Mouse (Mus musculus) Patski (cell line): ENCODE measurements at regions not wholly inside any gene's neighbourhood (a gene's known extent, or its start where the extent isn't known, plus 50 kb on each side); places are given as distances from the start of the nearest gene placed in this dataset.
A peak's percentile ranks its signal among the peaks of the same experiment; 100 is the strongest.

Experiments used
- ATAC-seq: fragments of 100-300 bp; one replicate; pipeline ENCODE4 v1.8.0; 2021
- CTCF ChIA-PET: fragments of 350-600 bp; sonication (Branson Sonifier 250); formaldehyde crosslinking; loops from one replicate; lab custom pipeline; 2022; ENCODE audit warnings: inconsistent platforms; lab: Charles Lee
- POLR2A ChIA-PET: fragments of 350-600 bp; sonication (Branson Sonifier 250); formaldehyde crosslinking; loops from one replicate; lab custom pipeline; 2022; ENCODE audit warnings: antibody characterized with exemption, inconsistent platforms; lab: Charles Lee
- DNase-seq: peaks from one replicate; pipeline ENCODE4 v3.0.0-alpha.2; 2011; ENCODE audit warnings: low read depth, low spot score
- H3K27me3 ChIP-seq: fragments of 371-371 bp; one replicate; pipeline ENCODE4 v1.5.1; 2021
- CTCF ChIP-seq: fragments of 100-300 bp; IDR thresholded peaks from one replicate; pipeline ENCODE4 v1.5.1; 2021
- in situ Hi-C: fragments of 300-500 bp; cut with MboI; formaldehyde crosslinking; loops from 3 replicates; pipeline ENCODE4 v1.11.1; 2018; ENCODE audit warnings: low pct_unique_long_range_greater_than_20kb, mixed read lengths

DNA sequence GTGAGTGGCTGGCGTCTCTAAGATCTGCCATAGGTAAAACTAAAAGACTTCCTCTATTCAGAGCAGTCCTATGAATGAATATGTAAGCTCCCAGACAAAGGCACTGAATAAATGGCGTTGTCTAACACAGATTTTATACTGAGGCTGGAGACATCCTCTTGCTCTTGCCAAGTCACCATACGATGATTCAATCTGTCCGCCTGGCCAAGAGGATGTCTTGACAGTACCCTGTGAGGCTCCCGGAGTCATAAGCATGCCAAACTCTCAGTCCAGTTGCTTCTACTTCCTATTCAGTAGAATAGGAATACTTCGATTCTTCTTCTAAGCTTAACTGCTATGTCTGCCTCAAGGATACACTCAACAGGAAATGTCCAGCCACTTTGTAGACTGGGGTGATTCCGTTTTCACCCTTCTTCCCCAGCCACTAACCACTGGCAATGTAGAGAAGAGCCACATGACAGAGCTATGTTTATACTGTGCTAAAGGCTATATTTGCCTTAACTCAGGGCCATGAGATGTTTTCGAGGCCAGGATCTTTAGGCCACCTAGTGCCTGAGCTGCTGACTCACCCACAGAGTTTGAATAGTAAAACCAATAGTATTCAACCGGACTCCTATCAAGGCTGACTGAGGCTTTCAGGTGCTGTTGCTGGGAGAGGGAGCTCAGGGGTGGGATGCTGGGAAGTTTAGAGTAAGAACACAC, 188.7 kb upstream of the Atp5g3 start:
- ATAC-seq (no peak), DNase-seq (no peak)
- TF ChIP-seq CTCF: no peak
- CTCF ChIA-PET: interaction anchor here (1.0 to 1.4 kb wide), 2 partner anchors 9 to 134 kb away, joined by 3 to 5 read pairs; no protein-coding TSS in a partner anchor
- peaks cover 42% of the 10 kb centered on the region for H3K27me3 ChIP-seq
- in situ Hi-C loops: no loop called here
- POLR2A ChIA-PET: no interaction called here

DNA sequence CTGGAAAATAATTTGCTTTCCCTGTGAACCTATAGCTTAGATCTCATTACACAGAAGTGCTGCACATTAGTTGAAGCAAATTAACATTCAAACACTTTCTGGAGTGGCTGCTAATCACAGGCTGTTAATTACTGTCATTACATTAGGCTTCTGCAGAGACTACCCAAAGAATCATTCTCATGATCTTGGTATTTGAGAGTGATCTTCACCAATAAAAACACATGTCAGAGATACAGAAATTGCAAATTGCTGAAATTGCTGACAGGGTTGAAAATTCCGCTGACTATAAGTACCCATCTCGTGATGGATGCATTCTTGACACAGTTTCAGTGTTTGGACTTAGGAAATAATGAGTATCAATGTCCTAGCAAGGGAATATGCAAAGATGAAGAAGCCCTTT, 185.7 kb upstream of the Atp5g3 start:
- no peak for TF ChIP-seq CTCF
- ATAC-seq (no peak), DNase-seq (no peak)
- POLR2A ChIA-PET: interaction anchor here (0.6 kb wide), 1 partner anchor 204 kb away, joined by 3 read pairs; no protein-coding TSS in a partner anchor
- CTCF ChIA-PET: no interaction called here
- H3K27me3 ChIP-seq: peaks cover 44% of the 10 kb centered on the region
- in situ Hi-C loops: no loop called here

DNA sequence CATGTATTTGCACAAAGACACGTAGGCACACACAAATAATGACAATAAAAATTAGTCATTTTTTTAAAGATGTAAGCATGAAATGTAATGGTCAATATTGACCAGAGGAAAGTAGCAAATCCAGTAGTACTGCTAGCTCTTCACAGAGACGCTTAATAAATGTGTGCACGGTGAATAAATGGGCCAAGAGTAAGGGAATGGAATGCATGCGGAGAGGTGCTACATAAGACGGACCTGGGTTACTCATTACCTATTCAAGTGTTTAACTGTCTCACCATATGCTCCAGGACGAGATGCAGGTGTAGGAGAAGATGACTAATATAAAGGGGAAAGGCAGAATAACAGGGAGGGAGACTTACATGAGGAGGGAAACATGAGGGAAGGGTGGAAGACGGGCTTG, 182.4 kb upstream of the Atp5g3 start:
- in situ Hi-C loops: no loop called here
- CTCF ChIA-PET: no interaction called here
- H3K27me3 ChIP-seq: peaks cover 48% of the 10 kb centered on the region
- no peak for TF ChIP-seq CTCF
- ATAC-seq (no peak), DNase-seq (no peak)
- POLR2A ChIA-PET: no interaction called here

DNA sequence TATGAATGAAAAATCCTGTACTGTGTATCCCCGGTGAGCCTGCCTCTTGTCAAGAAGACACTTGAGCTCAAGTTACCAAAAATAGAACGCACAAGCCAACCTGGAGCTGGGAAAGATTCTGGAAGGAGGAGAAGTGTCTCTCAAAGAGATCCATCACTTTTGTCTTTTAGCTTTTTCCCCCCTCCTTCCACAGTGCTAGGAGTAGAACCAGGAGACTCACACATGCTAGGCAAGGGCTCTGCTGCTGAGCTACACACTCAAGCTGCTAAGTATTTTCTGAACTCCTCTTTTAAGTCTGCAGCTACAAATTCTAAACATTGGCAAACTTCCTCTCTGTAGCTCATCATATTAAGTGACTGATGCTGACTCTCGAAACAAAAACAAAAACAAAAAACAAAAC, 176.2 kb upstream of the Atp5g3 start:
- in situ Hi-C loops: no loop called here
- no peak for TF ChIP-seq CTCF
- peaks cover 72% of the 10 kb centered on the region for H3K27me3 ChIP-seq
- no peak for DNase-seq
- POLR2A ChIA-PET: no interaction called here
- CTCF ChIA-PET: interaction anchor here (2.0 kb wide), 1 partner anchor 8 kb away, joined by 4 read pairs; no protein-coding TSS in a partner anchor
- no peak for ATAC-seq

DNA sequence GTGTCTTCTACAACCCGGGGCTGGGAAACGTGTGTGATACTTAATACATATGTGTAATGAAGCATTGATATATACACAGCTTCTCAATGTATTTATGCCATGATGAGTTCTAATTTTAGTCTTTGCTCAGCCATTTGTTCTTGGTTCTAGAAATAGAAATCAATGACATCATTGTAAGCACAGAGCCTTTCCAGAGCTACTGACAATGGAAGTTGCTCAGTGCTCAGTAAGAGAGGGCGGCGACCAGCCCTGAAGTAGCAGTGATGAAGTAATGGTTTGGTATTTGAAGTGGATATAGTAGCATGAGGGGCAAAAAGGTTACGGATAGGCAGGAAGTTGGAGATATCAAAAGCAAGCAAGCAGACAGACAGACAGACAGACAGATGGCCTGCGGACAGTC, 173.8 kb upstream of the Atp5g3 start:
- DNase-seq (no peak), ATAC-seq (no peak)
- in situ Hi-C loops: no loop called here
- ChIA-PET CTCF (no interaction called here), POLR2A (no interaction called here)
- H3K27me3 ChIP-seq: peaks cover 87% of the 10 kb centered on the region
- TF ChIP-seq CTCF: no peak

DNA sequence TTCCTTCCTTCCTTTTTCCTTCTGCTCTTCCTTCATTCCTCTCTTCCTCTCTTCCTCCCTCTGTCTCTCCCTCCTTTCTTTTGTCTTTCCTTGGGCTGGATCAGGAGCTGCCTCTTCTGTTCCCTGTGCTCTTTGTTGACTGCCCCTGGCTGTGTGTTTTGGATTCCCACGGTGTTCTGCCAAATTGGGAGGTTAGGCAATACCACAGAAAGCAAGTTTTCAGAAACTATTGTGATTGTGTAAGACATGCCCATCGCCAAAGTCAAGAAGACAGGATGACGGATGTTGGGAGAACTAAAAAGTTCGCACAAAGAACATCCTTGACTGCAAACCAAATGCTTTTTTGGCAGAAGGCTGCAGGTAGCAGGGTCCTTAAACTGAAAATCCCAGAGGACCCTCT, 165.6 kb upstream of the Atp5g3 start:
- peaks cover 68% of the 10 kb centered on the region for H3K27me3 ChIP-seq
- no peak for DNase-seq
- POLR2A ChIA-PET: no interaction called here
- no peak for ATAC-seq
- in situ Hi-C loops: no loop called here
- no peak for TF ChIP-seq CTCF
- CTCF ChIA-PET: interaction anchor here (0.8 kb wide), 1 partner anchor 12 kb away, joined by 3 read pairs; no protein-coding TSS in a partner anchor

DNA sequence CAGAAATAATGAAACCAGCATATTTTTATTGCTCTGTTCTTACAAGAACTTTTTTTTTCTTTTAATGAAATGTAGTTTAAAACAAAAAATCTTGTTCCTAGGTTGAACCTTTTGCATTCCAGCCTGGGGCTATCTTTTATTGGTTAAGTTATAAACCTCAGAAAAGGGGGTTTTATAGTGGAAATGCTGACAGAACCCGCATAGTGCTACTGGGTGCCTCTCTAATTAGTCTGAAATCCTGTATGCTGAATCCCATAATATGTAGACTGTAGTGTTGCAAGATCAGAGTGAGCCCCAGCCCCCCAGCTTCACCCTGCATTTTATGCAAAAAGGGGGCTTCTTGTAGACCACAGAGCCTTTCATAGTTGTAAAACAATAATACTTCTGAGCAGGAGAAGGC, 164.4 kb upstream of the Atp5g3 start:
- no peak for ATAC-seq
- no peak for TF ChIP-seq CTCF
- no peak for DNase-seq
- ChIA-PET CTCF (no interaction called here), POLR2A (no interaction called here)
- in situ Hi-C loops: no loop called here
- peaks cover 66% of the 10 kb centered on the region for H3K27me3 ChIP-seq

DNA sequence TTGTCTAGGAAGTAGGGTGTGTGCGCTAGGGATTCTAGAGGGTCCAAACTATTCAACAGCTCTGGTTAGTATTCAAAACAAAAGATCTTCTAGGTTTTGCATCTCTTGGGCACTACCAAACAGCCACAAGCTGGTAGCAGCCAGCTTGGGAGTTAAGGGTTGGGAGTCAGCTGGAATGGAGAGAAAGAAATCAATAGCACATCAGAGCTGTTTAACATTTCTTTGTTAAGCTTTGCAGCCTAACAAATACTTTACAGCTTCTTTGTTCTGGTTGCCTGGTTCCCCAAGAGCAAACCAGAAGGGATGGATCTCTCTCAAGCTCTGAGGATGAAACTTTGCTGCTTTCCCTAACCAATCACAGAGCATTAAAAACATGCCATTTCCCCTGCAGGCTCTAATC, 162.3 kb upstream of the Atp5g3 start:
- no peak for ATAC-seq
- in situ Hi-C loops: no loop called here
- CTCF ChIA-PET: no interaction called here

DNA sequence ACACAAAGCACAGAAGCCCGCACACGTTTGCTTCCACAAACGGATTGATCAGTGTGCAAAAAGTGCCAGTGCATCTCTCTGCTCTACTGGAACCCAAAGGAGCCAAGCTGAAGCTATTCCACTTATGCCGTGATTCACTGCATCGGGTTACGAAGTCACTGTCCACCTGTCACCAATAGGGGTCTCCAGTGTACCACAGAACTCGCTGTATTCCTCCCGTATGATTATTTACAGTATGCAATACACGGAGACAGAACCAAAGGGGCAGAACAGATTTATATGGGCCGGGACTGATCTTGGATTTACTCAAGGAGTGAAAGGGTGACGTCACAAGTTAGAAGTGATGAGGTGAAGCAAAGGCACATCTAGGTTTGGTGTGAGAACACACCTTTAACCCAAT, 155.5 kb upstream of the Atp5g3 start:
- in situ Hi-C loops: loop anchor here (5.0 kb wide), 1 partner anchor 596 kb away; no protein-coding TSS in a partner anchor
- peak; percentile 85 for TF ChIP-seq CTCF
- H3K27me3 ChIP-seq: peaks cover 66% of the 10 kb centered on the region
- DNase-seq (no peak), ATAC-seq (peak; percentile 73)
- ChIA-PET POLR2A (no interaction called here), CTCF (no interaction called here)

More for the DNA sequence above, 162.3 kb upstream of the Atp5g3 start:
- no peak for TF ChIP-seq CTCF
- DNase-seq: no peak
- H3K27me3 ChIP-seq: peaks cover 73% of the 10 kb centered on the region
- POLR2A ChIA-PET: no interaction called here

DNA sequence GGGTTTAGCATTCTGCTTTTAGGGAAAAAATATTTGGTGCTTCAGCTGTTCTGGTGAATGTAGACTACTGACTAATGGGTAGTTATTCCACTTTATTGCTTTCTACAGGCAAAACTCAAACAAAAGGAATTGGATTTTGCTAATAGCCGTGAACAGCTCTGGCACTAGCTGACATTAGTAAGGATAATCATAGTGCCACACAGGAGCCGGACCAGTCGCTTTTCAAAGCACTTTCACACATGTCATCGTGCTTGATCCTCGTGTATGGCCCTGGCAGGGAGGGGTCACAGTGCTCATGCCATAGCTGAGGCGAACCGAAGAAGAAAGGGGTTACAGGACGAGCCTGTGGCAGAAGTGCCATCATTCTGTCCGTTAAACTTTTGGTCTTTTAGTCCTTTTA, 153.2 kb upstream of the Atp5g3 start:
- DNase-seq (no peak), ATAC-seq (no peak)
- peaks cover 54% of the 10 kb centered on the region for H3K27me3 ChIP-seq
- no peak for TF ChIP-seq CTCF
- ChIA-PET CTCF (interaction anchor here (1.7 kb wide), 1 partner anchor 597 kb away, joined by 4 read pairs; no protein-coding TSS in a partner anchor), POLR2A (interaction anchor here (0.7 kb wide), 1 partner anchor 578 kb away, joined by 6 read pairs; no protein-coding TSS in a partner anchor)
- in situ Hi-C loops: no loop called here

DNA sequence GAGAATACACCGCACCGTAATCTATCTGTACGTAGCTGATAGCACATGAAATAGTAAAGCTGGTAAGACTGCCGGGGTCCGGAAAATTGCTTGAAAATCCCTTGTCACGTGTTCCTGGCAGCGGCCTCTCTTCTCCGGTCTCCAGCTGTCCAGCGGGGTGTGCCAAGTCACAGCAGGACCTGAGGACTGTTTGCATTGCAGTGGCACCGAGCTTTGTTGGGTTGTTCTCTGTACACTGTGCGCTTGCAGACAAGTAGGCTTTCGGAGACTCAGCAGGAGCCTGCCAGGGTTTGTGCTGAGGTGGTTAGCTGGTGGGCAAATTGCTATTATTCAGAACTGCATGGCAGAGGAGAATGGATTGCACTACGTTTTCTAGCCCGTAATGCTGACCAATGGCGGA, 152.7 kb upstream of the Atp5g3 start:
- H3K27me3 ChIP-seq: peaks cover 49% of the 10 kb centered on the region
- no peak for TF ChIP-seq CTCF
- DNase-seq: no peak
- ChIA-PET POLR2A (no interaction called here), CTCF (interaction anchor here (0.5 to 1.7 kb wide), 2 partner anchors 28 to 598 kb away, joined by 3 to 4 read pairs; no protein-coding TSS in a partner anchor)
- in situ Hi-C loops: no loop called here
- no peak for ATAC-seq
